Mouse (Mus musculus) brain, embryonic 14.5 days (tissue): Measurements from ENCODE around the gene Ctbp2.

Source experiments
- CTCF ChIP-seq: fragments of 200-500 bp; IDR thresholded peaks from 2 replicates; pipeline ENCODE4 v1.5.1; 2012; ENCODE audit warnings: inconsistent platforms, mild to moderate bottlenecking, moderate library complexity, borderline replicate concordance; ENCODE audit not compliant: insufficient read depth, insufficient read length; ENCODE audit errors: extremely low read depth
- POLR2A ChIP-seq: fragments of 200-500 bp; IDR thresholded peaks from 2 replicates; pipeline ENCODE4 v1.6.1; 2012; ENCODE audit warnings: mild to moderate bottlenecking, inconsistent platforms, borderline replicate concordance; ENCODE audit not compliant: poor library complexity, insufficient read depth, insufficient read length, severe bottlenecking; ENCODE audit errors: extremely low read depth

- TF ChIP-seq POLR2A: no peak
- no peak for TF ChIP-seq CTCF
These were observed 14.7 kb downstream of the Ctbp2 start for GRCm38 (mm10) chr7:133109442-133109841.
